Mouse (Mus musculus) right cerebral cortex, adult 2 months (tissue): ENCODE measurements at regions not wholly inside any gene's neighbourhood (a gene's known extent, or its start where the extent isn't known, plus 50 kb on each side); places are given as distances from the start of the nearest gene placed in this dataset.

ENCODE experiments used
- DNase-seq, 2 experiments: peaks; one replicate each; pipeline ENCODE4 v3.0.0; 2021 to 2022; ENCODE audit warnings: low spot score in 2 of 2

DNA sequence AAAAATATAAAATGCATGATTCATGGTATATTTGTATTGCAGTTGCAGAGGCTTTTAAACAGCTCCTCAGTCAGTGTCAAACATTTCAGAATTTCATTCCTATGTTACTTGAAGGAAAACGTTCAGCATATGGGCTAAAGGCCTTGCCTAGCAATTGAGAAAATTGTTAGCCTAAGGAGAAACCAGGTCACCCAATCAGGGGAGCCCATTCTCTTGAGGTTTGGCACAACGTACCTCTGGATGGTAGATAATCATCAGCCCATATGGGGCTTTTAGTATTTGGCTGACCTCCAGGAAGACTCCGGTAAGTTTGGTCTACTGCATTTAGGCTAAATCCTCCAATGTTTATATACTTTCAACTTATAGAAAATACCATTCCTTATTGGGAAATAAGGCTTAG is 168.7 kb upstream of the Pdcd1 start:
- no peak for DNase-seq

DNA sequence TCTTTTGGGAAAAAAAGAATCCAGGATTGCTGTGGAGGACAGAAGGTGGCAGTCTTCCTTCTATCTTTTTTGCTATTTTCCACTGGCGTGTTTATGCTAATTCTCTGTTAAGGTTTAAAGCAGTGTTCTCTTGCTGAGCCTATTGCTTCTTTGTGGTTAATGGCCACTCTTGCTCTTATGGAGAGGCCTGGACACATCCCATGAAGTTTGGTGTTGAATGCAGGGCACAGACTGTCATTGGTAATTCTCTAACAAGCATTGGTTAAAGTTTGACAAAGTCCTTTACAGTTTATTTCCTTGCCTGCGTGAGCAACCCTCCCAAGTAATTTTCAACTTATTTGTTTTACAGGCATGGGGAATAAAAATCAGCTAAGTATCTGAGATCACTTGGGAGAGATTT is 165.1 kb upstream of the Pdcd1 start:
- no peak for DNase-seq

DNA sequence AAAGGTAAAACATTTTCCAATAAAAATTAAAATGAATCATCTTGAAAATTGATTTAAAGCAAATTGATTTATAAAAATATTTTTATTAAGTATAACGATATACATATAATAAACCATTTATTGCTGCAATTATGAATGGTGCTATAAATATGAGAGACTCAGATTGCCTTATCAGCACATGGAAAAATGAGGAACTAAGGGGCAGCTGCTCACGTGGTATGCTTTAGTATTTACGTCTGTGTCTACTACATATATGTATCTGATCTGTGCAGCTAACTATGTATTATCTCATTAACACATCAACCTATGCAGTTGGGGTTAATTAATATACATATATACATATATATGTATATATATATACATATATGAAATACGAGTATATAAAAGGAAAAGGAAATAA is 156.6 kb upstream of the Pdcd1 start:
- DNase-seq: no peak

DNA sequence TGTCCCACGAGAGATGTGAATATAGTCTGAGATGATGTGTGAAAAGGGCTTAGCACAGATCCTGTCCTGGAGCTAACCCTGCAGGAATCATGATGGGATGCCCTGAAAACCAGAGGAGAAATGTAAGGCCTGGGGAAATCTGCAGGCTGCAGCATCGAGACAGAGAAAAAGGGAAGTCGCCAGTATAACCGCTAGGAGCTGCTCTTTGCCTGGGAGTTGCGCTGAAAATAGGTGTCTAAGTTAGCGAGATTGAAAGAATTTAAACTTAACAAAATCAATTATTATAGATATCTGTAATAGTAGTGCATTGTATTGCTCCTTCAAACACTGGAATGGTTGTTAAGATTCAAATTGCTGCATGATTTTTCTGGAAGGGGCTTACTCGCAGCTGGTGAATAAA is 155.5 kb upstream of the Pdcd1 start:
- no peak for DNase-seq

DNA sequence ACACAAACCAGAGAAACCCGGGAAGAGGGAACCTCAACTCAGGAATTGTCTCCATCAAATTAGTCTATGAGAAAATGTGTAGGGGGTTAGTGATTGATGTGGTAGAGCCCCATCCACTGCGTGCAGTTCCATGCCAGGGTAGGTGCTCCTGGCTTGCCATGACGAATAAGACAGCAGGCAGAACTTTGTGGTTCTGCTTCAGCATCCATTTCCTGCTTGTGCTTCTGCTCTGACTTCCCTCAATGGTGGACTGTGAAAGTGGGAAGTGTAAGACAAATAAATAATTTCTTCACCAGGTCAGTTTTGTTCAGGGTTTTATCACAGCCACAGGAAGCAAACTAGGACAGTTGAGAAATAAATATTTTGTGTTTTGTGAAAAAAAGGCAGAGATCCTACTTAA is 150.9 kb upstream of the Pdcd1 start:
- no peak for DNase-seq

DNA sequence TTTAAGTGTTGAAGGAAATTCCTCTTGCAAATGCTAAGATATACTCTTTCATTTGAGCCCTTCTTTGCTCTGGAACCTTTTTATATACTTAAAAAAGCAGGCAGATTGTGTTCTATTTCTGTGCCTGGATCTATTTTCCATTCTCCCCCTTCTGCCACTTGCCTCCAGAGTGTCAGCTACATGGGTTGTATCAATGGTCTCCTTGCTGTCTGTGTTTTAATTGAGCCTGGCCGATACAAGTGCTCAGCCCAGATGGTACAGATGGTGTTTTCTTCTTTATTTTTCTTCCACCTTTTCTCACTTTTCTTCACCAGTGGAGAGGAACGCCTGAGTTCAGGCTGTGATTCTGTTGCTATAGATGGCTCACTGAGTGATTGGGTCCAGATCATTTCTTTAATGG is 131.5 kb upstream of the Pdcd1 start:
- peak; percentile 4 to 6 for DNase-seq

DNA sequence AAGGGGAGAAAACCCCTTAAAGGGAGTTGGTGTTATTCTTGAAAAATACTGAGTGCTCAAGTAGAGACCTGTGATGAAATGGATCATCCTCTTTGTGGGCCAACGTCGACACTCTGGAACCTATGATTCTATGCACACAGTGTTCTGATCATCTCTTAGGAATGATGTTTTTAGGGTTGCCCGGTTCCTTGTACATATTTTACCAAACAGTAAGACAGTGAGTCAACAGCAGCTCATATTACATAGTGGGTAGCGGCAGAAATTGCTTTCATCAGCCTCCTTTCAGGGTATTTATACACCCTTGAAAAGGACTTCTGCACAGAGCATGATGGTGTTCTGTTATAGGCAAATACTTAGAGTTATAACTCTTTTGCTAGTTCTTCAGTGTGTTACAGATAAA is 97.6 kb upstream of the Pdcd1 start:
- DNase-seq: no peak

DNA sequence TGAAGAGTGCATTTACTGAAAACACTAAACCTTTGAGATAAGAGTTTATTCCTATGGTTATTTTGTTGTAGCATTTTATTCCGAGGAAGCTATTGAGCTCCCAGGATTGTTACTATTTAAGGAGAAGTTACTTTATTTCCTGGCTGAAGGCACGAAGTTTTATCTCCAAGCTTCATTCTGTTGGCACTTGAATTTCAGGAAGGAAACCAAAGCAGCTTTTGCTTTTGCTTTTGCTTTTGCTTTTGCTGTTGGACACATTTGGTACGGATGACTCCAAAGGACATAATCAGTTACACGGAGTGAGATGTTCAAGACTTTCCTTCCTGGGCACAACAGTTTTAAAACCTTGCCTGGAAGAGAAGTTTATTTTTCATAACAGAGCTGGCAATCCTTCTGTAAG is 94.7 kb upstream of the Pdcd1 start:
- DNase-seq: no peak

DNA sequence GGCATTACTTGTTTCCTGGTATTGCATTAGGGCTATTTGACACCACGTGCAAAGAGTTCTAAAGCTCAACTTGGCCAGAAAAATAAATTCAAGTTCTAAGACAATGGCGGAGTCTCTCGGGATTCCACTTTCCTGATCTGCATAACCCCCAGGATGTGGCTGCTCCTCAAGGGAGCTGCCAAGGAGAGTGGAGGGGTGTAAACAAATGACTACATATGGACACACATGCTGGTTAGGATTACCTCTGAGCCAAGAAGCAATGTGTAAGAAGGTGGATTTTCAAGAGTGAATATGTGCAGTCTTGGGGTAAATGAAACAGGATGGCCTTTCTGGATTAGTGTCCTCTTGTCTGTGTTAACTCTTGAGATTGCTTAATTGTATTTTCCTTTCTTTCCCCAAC is 88.2 kb upstream of the Pdcd1 start:
- DNase-seq: no peak

DNA sequence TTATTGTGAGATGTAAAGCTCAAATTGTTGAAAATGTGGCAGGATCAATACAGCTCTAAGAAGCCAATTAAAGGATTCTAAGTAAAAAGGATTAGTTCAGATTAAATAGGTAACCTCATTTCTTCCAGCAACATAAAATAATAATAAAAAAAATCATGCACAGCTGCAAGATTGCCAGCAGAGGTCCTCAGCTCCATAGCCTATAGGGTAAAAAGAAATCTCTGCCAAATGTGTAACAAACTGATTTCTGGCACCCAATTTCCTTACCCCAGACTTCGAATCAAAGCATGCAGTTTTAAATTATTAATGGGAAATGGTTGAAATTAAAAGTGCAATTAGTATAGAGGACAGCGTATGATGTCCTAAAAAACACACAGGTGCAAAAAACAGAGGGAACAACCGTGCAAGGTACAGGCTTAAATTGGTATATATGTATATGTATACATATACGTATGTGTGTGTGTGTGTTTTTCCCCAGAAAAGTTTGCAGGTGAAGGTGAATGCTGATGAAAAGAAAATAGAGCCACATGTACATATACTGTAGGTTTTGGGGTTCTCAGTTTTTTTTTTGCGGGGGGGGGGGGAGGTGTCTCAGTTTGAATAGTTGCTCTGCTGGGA is 87.2 kb upstream of the Pdcd1 start:
- DNase-seq: no peak

DNA sequence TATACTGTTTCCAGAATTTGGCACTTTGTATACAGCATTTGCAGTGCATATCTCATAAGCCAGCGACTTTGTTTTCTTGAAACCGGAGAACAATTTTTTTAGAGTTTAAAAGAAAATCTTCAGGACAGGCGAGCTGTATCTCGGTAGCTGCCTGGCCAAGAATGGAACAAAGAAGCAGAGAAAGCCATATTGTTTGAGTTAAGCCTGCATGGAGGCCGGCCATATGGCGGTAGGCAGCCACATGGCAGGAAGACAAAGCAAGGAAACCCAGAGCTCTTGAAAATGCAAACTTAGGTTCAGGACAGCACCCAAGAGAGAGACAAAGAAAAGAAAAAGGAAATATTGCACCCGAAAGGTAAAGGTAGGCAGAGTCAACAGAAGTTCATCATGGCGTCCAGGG is 84.4 kb upstream of the Pdcd1 start:
- no peak for DNase-seq
